Mouse (Mus musculus): Measurements from ENCODE around the gene 4921511M17Rik.
"Not testable (repeated sequence)": the region's sequence is repeated elsewhere in the genome, so short reads cannot be mapped to it uniquely, and the experiment has no call there.

- not testable (repeated sequence) for TF ChIP-seq CTCF (IDR thresholded peaks at IDR 0.05; ENCODE audit: low read depth, low read length); GATA1 (IDR thresholded peaks at IDR 0.05; ENCODE audit: borderline replicate concordance, low read length); POLR2AphosphoS5 (IDR thresholded peaks at IDR 0.05; ENCODE audit: insufficient replicate concordance, low read depth, low read length); TAL1 (conservative IDR thresholded peaks at IDR 0.05; ENCODE audit: low read depth, low read length)
Measured at GRCm38 (mm10) chrX:154012540-154012939, 21.1 kb downstream of the 4921511M17Rik start, which contains the start of gene Samt1.

All from G1E (cell line).